Mouse (Mus musculus) myocyte (in vitro differentiated cells): ENCODE results near the gene Bud13. TPM values are rescaled to one million over a fixed set of nuclear protein-coding genes. Genes with fewer than 3 reads are reported as not detected.

Experiments used
- H3K27me3 ChIP-seq: one replicate; pipeline ENCODE4 v1.6.1; 2011; ENCODE audit not compliant: control insufficient read depth, insufficient read depth, insufficient read length
- H3K36me3 ChIP-seq: one replicate; pipeline ENCODE4 v1.6.1; 2011; ENCODE audit not compliant: control insufficient read depth, insufficient read depth
- H3K4me2 ChIP-seq: one replicate; pipeline ENCODE4 v1.6.1; 2011; ENCODE audit warnings: low read depth, control low read depth
- H3K4me3 ChIP-seq: one replicate; pipeline ENCODE4 v1.5.1; 2011; ENCODE audit warnings: mild to moderate bottlenecking, control low read depth, moderate library complexity
- H3K79me2 ChIP-seq: one replicate; pipeline ENCODE4 v1.6.1; 2011; ENCODE audit not compliant: control insufficient read depth, insufficient read depth
- H3ac ChIP-seq: one replicate; pipeline ENCODE4 v1.6.1; 2011; ENCODE audit not compliant: control insufficient read depth, insufficient read length
- CEBPB ChIP-seq: IDR thresholded peaks from 2 replicates; pipeline ENCODE4 v1.6.1; 2011; ENCODE audit warnings: mild to moderate bottlenecking, moderate library complexity; ENCODE audit not compliant: poor library complexity, insufficient read depth, severe bottlenecking
- E2F4 ChIP-seq: IDR thresholded peaks from one replicate; pipeline ENCODE4 v1.6.1; 2011; ENCODE audit warnings: mild to moderate bottlenecking, control low read depth, moderate library complexity; ENCODE audit not compliant: insufficient read depth
- MAX ChIP-seq: IDR thresholded peaks from one replicate; pipeline ENCODE4 v1.6.1; 2011; ENCODE audit warnings: low read depth, mild to moderate bottlenecking, control low read depth
- MYOD1 ChIP-seq, 3 experiments: IDR thresholded peaks; one replicate each; pipeline ENCODE4 v1.6.1; 2011; ENCODE audit warnings: control low read depth in 2 of 3, low read depth in 2 of 3, mild to moderate bottlenecking in 2 of 3, moderate library complexity in 1 of 3; ENCODE audit not compliant: insufficient read length in 2 of 3, control insufficient read depth in 1 of 3
- MYOG ChIP-seq, 3 experiments: IDR thresholded peaks; one replicate each; pipeline ENCODE4 v1.6.1; 2011; ENCODE audit warnings: control low read depth in 2 of 3, low read depth in 2 of 3, mild to moderate bottlenecking in 2 of 3; ENCODE audit not compliant: insufficient read length in 2 of 3, control insufficient read depth in 1 of 3, insufficient read depth in 1 of 3
- POLR2A ChIP-seq: IDR thresholded peaks from one replicate; pipeline ENCODE4 v1.6.1; 2011; ENCODE audit warnings: low read depth, mild to moderate bottlenecking, control low read depth, moderate library complexity; ENCODE audit not compliant: insufficient read length
- POLR2AphosphoS2 ChIP-seq: IDR thresholded peaks from one replicate; pipeline ENCODE4 v1.6.1; 2011; ENCODE audit warnings: low read depth, control low read depth; ENCODE audit not compliant: insufficient read length
- REST ChIP-seq: IDR thresholded peaks from one replicate; pipeline ENCODE4 v1.6.1; 2011; ENCODE audit warnings: mild to moderate bottlenecking, control low read depth, moderate library complexity; ENCODE audit not compliant: insufficient read depth, insufficient read length
- SRF ChIP-seq: IDR thresholded peaks from one replicate; pipeline ENCODE4 v1.6.1; 2011; ENCODE audit warnings: low read depth; ENCODE audit not compliant: control insufficient read depth, insufficient read length
- TCF12 ChIP-seq: IDR thresholded peaks from one replicate; pipeline ENCODE4 v1.6.1; 2011; ENCODE audit warnings: mild to moderate bottlenecking, control low read depth; ENCODE audit not compliant: poor library complexity, insufficient read depth, severe bottlenecking
- TCF3 ChIP-seq: IDR thresholded peaks from one replicate; pipeline ENCODE4 v1.6.1; 2011; ENCODE audit warnings: low read depth, control low read depth; ENCODE audit not compliant: insufficient read length
- USF1 ChIP-seq: IDR thresholded peaks from one replicate; pipeline ENCODE4 v1.6.1; 2011; ENCODE audit warnings: low read depth, mild to moderate bottlenecking, control low read depth, moderate library complexity
- polyA plus RNA-seq: library from polyadenylated mRNA; unstranded; fragments of >200 nt; fragmentation: generic; extraction: Trizol; gene quantifications from one replicate; pipeline ENCODE4 v1.2.1, GENCODE M21; 2012; ENCODE audit warnings: missing spikeins

Gene Bud13
- polyA plus RNA-seq, 1 experiment, result 9.5 TPM

DNA sequence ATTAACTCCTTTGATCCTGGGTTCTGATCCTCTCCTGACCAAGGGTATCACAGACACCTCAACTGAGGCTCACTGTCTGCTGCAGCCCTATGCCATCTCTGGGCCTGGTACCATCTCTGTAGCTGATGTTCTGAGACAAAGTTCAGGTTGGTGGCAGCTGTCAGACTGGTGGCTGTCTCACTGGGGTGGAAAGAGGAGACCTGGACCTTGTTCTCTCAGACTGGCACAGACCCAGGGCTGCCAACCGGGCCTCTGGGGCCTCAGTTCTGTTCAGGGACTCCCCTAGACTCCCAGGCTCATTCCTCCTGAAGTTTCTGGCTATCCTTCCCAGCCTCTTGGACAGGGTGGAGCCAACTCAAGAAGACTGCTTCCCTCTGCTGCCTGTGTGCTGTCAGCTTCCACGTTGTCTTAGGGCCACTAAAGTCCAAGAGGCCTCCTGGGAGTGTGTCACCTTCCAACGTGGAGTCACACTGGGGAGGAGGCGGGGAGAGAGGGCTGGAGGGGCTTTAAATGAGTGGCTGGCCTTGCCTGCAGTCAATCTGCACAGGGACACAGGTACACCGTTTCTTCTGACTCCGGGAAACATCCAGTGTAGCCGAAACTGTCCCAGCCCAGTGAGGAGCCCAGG is 42.2 kb upstream of the Bud13 start, which contains the start of gene Apoa4:
TSS of gene Apoa4 (plus strand) at position 171 of the 628 bp plus-strand sequence.
- H3K27me3 ChIP-seq, result peaks cover 64% of the 10 kb centered on the region
- H3K4me3 ChIP-seq, result no peak within 1 kb of the TSS
- TF ChIP-seq POLR2A (no peak), SRF (no peak), MYOD1 (IDR thresholded peaks at IDR 0.05; ENCODE audit: control insufficient read depth in 1 of 3, insufficient read length in 2 of 3, low read depth in 2 of 3) (no peak), MYOG (IDR thresholded peaks at IDR 0.05; ENCODE audit: control insufficient read depth in 1 of 3, insufficient read depth in 1 of 3, insufficient read length in 2 of 3, low read depth in 2 of 3) (no peak), CEBPB (no peak), TCF3 (no peak), E2F4 (no peak), TCF12 (no peak), MAX (no peak), POLR2AphosphoS2 (no peak), USF1 (no peak), REST (no peak)
- no peak within 1 kb of the TSS for H3K4me2 ChIP-seq
- no peak within 1 kb of the TSS for H3ac ChIP-seq
- no peaks in the 10 kb centered on the region for H3K79me2 ChIP-seq
- H3K36me3 ChIP-seq, result no peaks in the 10 kb centered on the region

DNA sequence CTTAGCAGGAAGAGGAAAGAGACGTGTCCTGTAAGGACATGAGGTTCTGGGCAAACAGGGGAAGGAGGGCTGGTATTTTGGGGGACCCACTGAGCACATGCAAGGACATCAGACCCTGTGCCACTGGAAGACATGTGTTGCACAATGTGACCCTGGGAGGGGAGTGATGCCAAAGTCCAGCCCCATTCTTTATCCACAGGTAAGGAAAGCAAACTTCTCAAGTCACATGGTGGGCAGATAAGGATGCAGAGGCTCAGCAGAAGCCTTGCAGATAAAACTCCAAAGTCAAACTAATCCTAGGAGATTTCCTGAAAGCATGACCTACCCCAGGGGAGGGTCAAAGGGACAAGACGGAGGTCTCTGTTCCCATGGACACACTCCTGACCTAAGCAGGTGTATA is 41.0 kb upstream of the Bud13 start:
- Histone ChIP-seq H3K4me3 (no peak overlapping the region), H3K4me2 (no peak overlapping the region), H3K36me3 (no peaks in the 10 kb centered on the region), H3ac (no peak overlapping the region), H3K79me2 (no peaks in the 10 kb centered on the region), H3K27me3 (peaks cover 58% of the 10 kb centered on the region)
- no peak for TF ChIP-seq MAX
- TF ChIP-seq POLR2A, result no peak
- TF ChIP-seq USF1, result no peak
- no peak for TF ChIP-seq TCF3
- no peak for TF ChIP-seq REST
- TF ChIP-seq POLR2AphosphoS2, result no peak
- TF ChIP-seq E2F4, result no peak
- TF ChIP-seq SRF, result no peak

GRCm38 (mm10) chr9:46243122-46243521 is 39.7 kb upstream of the Bud13 start:
- peaks cover 49% of the 10 kb centered on the region for H3K27me3 ChIP-seq
- no peak for TF ChIP-seq TCF12
- TF ChIP-seq MYOD1 (IDR thresholded peaks at IDR 0.05; ENCODE audit: control insufficient read depth in 1 of 3, insufficient read length in 2 of 3, low read depth in 2 of 3), result peak in 1 of 3 experiments; percentile 37
- no peak for TF ChIP-seq MAX
- no peak for TF ChIP-seq MYOG (IDR thresholded peaks at IDR 0.05; ENCODE audit: control insufficient read depth in 1 of 3, insufficient read depth in 1 of 3, insufficient read length in 2 of 3, low read depth in 2 of 3)
- H3ac ChIP-seq, result no peak overlapping the region
- no peaks in the 10 kb centered on the region for H3K36me3 ChIP-seq
- H3K79me2 ChIP-seq, result no peaks in the 10 kb centered on the region
- H3K4me2 ChIP-seq, result no peak overlapping the region
- no peak overlapping the region for H3K4me3 ChIP-seq

DNA sequence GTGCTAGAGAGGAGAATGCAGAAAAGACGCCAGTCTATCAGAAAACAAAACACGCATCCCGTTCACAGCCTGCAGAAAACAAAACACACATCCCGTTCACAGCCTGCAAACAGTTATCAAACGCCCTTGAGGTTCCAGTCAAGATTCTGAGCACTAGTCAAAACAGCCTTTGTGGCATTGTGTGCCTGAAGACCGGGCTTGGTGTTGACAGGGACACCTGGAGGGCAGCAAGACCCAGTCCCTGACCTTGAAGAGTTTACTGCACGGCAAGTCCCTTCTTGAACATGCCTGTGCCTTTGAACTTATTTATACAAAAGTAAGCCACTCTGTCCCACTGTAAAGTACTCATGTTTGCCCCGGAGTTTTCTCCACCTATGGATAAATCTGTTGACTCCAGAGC is 39.2 kb upstream of the Bud13 start:
- H3K4me2 ChIP-seq, result no peak overlapping the region
- no peaks in the 10 kb centered on the region for H3K79me2 ChIP-seq
- TF ChIP-seq MAX (no peak), USF1 (no peak), TCF12 (no peak), TCF3 (no peak), POLR2A (no peak), MYOG (IDR thresholded peaks at IDR 0.05; ENCODE audit: control insufficient read depth in 1 of 3, insufficient read depth in 1 of 3, insufficient read length in 2 of 3, low read depth in 2 of 3) (no peak), CEBPB (no peak), E2F4 (no peak)
- H3ac ChIP-seq, result no peak overlapping the region
- H3K27me3 ChIP-seq, result peaks cover 45% of the 10 kb centered on the region
- no peaks in the 10 kb centered on the region for H3K36me3 ChIP-seq
- H3K4me3 ChIP-seq, result no peak overlapping the region

GRCm38 (mm10) chr9:46246752-46247324 is 36.0 kb upstream of the Bud13 start:
- H3ac ChIP-seq, result no peak overlapping the region
- no peak overlapping the region for H3K4me3 ChIP-seq
- no peaks in the 10 kb centered on the region for H3K79me2 ChIP-seq
- H3K4me2 ChIP-seq, result peak overlapping the region; percentile 69
- no peaks in the 10 kb centered on the region for H3K36me3 ChIP-seq
- TF ChIP-seq E2F4 (no peak), SRF (no peak)
- H3K27me3 ChIP-seq, result peaks cover 27% of the 10 kb centered on the region
